Mouse (Mus musculus): Measurements from ENCODE around the gene Slc35g1.

Slc35g1 gene

DNA sequence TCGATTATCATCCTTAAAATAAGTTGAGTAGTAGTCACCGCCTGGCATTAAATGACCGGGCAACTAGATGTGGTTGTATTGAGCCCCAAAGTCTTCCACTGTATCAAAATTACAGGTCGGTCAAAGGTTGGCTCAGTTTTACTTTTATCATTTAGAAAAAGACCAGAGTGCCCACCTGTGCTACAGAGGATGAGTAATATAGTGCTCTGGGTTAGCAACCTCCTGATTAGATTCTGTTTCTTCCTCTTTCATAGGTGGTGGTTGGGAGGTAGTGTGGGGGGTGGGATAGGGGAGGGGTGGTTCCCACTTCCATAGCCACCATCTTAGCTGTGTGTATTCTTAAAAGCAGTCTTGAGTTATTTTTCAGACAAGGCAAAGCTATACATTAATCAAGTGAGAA lies 7.9 kb upstream of the Slc35g1 start:
- no peak for DNase-seq (ENCODE audit: extremely low read depth, low read depth)

DNA sequence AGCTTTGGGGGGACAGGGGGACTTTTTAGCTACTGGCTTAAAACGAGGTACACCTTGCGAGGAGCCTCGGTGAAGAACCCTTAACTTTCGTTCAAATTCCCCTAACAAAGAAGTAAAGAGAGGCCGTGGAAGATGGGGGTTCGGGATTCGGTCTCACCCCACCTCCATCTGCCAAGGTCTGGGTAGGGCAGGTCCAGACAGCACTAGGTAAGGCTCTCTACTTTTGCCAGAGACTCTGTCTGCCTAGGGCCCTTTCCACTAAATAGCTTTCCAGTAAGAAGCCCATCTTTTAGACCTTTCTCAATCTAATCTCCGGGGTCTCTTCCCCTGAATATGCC lies 822 bp downstream of the Slc35g1 start:
- peak; percentile 2 for DNase-seq (ENCODE audit: extremely low read depth, low read depth)

DNA sequence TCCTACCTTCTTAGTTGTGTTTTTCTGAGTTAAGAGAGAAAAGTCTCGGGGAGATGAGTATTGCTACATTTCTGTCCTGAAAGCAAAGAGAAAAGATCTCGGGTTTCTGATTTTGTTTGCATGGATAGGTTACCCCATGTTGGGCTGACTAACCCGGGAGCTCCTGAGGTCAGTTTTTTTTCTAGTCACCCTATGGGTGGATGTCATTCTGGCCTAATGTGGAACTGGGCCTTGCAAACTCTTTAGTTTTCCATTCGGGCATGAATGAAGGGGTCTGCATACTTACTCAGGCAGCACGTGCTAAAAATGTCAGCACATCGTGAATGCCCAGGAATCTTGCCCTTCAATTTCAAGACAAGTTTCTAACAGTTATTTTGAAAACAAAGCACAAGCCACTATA lies 1.2 kb downstream of the Slc35g1 start:
- no peak for DNase-seq (ENCODE audit: extremely low read depth, low read depth)

DNA sequence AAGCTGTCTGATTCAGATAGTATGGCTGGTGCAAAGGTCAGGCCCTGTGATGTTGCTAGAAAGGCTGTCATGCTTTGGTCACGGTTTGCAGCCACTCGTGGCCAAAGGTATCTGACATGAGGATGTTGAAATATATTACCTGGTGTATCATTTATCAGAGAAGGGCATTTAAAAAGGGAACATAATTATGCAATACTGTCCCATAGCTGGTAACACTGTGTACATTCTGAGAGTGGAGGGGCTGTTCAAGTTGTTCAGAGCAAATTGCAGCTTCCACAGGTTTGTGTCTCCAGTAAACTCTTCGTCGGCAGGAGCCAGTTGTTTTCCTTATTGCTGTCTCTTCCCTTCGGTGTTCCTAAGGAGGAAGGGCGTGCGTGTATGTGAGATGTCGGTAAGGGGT lies 3.2 kb downstream of the Slc35g1 start:
- DNase-seq (ENCODE audit: extremely low read depth, low read depth), result no peak

- DNase-seq (ENCODE audit: extremely low read depth, low read depth), result no peak
Observed at GRCm38 (mm10) chr19:38400851-38401250, 5.1 kb downstream of the Slc35g1 start.

DNA sequence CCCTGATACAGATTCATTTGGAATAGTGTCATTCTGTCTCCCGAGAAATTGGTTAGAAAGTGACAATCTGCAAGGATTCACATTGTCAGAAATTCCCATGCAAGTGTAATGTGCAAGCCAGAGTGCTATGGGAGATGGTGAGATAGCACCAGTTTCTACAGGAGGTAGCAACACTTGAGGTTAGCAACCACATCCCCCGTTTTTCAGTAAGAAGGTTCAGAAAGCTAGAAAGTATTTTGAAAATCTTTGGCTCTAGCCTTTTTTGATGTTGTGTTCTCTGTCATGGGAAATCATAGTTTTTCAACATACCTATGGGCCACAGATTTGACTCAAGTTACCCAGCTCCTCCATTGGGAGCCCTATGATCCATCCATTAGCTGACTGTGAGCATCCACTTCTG lies 5.6 kb downstream of the Slc35g1 start:
- DNase-seq (ENCODE audit: extremely low read depth, low read depth), result no peak

GRCm38 (mm10) chr19:38410357-38411056 lies 14.7 kb downstream of the Slc35g1 start:
- no peak for DNase-seq (ENCODE audit: extremely low read depth, low read depth)

- no peak for DNase-seq (ENCODE audit: extremely low read depth, low read depth)
Observed at GRCm38 (mm10) chr19:38413861-38414260, 18.1 kb downstream of the Slc35g1 start.

DNA sequence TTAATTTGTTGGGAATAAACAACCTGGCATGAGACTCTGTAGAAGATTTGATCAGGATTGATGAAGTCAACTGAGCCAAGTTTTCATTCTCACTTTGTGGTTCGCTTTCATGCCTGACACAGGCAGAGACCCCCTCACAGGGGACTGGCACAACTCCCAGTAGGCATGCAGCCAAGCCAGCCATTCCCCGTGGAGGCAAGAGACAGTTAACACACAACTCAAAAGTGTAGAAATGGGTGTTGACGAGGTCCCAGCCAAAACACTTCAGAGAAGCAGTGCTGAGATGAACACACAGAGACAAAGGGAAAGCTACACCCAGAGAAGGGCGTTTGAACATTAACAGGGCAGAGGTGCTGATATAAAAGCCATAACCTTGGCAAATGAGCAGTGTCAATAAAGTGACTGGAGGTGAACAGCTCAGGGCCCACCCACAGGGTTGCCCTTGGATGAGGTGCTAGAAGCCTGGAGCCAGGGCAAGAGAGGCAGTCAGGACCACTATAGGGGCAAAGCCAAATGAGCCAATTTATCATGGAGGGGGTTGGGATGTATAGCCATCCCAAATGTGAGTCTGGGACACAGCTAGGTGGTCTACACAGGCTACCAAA lies 23.1 kb downstream of the Slc35g1 start:
- DNase-seq (ENCODE audit: extremely low read depth, low read depth), result no peak

DNA sequence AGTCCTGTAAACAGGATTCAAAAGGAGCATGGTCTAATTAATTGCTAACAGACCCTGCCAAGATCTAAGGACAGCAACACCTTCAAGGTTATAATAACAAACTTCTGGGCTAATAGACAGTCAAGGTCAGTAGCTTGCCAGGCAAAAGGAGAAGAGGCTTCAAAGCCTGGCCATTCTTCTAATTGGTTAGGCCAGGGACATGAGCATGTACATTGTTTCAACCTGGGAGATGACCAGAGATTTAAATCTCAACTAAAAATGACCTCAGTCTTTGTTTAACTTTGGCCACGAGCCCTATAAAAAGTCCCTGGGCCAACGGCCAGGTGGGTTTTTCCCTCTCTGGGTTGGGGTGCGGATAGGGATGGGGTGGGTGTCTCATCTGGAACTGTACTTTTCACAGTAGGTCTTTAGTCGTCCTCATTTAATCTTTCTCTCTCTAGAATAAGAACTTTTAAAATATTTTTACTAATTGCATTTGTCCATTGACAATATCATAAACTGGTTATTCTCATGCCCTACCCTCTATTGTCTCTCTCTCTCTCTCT lies 25.0 kb downstream of the Slc35g1 start:
- no peak for DNase-seq (ENCODE audit: extremely low read depth, low read depth)

GRCm38 (mm10) chr19:38421436-38421835 lies 25.7 kb downstream of the Slc35g1 start:
- no peak for DNase-seq (ENCODE audit: extremely low read depth, low read depth)

GRCm38 (mm10) chr19:38422926-38423325 lies 27.1 kb downstream of the Slc35g1 start:
- no peak for DNase-seq (ENCODE audit: extremely low read depth, low read depth)

DNA sequence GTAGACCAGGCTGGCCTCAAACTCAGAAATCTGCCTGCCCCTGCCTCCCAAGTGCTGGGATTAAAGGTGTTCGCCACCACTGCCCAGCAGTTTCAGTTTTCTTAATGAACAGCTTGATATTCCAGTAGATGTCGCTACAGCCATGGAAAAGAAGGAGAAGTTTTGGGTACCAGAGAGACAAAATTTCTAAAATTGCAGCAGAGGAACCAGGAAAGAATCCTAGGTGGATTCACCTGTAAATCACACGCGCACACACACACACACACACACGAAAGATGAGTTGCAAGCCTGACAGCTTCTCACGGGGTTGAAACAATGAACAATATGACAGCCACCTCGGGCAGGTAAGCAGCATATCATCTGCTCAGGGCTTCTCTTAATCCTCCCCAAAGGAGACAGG lies 28.1 kb downstream of the Slc35g1 start:
- DNase-seq (ENCODE audit: extremely low read depth, low read depth), result no peak

- DNase-seq (ENCODE audit: extremely low read depth, low read depth), result no peak
Observed at GRCm38 (mm10) chr19:38424581-38424980, 28.8 kb downstream of the Slc35g1 start.

DNA sequence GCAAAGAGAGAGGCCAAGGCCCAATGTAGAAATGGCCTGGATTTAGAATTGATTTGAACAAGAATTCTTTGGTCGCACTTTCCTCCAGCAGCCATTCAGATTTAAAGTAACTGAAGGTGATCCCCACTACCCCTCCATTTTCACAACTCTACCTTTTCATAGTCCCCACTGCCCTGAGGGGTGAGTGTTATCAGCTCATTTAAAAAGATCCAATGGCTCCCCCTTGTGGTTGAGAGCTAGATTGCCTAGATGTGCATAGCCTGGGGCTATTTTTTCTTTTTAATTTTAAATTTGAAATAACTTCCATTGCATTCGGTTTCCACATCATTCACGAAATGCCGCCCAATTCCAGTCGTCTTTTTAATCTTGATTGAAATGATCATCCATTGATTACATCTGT lies 33.5 kb downstream of the Slc35g1 start:
- DNase-seq (ENCODE audit: extremely low read depth, low read depth), result peak; percentile 30

DNA sequence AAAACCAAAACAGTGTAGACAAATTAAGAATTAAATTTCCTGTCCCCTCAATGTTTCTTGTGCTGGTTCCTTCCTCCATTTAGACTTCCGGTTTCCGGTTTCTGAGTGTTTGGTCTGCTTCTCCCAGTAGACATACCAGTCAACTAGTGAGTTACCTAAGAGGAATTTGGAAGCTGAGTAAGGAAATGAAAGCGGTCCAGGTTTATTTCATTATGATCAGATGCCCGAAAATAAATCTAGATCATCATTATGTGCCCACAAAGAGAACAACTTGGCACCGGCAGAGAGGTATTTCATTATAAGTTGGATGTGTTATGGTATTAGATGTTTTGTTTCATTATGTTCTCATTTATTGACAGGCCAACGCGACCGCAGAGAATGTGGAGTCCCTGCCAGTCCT lies 34.7 kb downstream of the Slc35g1 start:
- DNase-seq (ENCODE audit: extremely low read depth, low read depth), result no peak

DNA sequence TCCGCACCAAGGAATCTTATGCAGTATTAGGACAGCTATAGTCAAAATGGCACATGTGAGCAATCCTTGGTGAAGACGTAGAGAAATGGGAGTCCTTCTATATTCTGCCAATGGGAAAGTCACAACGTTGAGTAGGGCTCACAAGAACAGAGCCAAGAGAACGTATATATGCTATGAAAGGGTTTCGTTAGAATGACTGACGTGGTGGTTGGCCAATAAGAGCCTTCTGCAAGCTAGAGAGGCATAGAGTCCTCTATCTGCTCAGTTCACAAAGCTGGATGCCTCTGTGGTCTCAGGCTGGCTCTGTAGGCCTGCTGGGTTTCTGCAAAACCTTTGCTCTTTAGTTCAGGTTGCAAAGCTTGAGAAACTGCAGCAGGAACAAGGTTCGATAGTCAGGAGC lies 35.5 kb downstream of the Slc35g1 start:
- DNase-seq (ENCODE audit: extremely low read depth, low read depth), result no peak

- DNase-seq (ENCODE audit: extremely low read depth, low read depth), result no peak
Observed at GRCm38 (mm10) chr19:38432021-38432420, 36.2 kb downstream of the Slc35g1 start.

DNA sequence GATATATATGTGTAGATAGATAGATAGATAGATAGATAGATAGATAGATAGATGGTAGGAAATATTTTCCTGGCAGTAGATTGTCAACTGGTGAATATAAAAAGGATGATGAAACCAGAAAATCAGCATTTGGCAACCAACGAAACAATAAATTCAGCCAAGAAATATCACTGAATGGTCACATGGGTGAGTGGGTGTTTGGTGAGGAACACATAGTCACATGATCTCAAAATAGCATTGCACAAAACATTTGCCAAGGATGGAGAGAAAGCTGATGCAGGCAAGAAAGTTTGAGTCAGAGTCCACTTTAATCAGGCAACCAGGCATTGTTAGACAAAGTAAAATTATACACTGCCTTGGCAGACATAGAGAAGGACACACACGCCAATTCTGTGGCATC lies 37.6 kb downstream of the Slc35g1 start:
- no peak for DNase-seq (ENCODE audit: extremely low read depth, low read depth)

DNA sequence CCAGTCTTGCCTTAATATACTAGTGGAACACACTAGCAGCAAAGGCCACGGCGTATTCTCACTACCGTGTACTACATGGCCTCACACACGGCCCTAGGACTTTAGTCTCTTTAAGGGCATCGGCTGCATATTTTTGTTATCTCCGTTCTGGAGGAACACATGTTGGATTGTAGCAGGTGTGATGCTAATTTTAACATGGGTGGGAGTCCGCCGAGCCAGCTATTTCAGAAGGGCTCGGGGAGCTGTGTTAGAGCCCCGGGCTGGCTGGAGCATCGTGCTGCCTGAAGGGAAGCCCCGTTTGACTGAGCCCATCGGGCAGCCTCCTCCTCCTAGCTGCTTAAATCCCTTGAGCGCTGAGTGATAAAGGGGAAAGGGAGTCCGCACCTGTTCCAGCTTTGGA lies 39.4 kb downstream of the Slc35g1 start:
- DNase-seq (ENCODE audit: extremely low read depth, low read depth), result no peak

DNA sequence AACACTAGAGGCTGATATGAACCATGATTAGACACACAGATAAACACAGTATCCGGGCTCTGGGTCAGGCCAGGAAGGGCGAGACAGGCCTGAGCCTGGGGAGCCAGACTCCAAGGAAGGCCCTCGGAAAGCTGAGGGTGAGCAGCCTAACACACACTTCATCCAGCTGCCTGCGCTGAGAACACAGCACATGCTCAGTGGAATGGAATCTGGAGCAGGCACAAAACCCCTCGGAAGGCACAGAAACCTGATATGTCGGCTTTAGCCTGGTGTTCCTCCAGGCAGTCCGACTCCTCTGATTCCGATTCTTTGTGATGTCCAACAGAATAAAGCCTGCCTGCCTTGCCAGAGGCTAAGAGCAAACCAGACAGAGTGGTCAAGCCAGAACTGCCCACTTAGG lies 46.1 kb downstream of the Slc35g1 start:
- no peak for DNase-seq (ENCODE audit: extremely low read depth, low read depth)

GRCm38 (mm10) chr19:38445758-38446157 lies 50.0 kb downstream of the Slc35g1 start:
- no peak for DNase-seq (ENCODE audit: extremely low read depth, low read depth)
